Mouse (Mus musculus): ENCODE measurements at regions not wholly inside any gene's neighbourhood (a gene's known extent, or its start where the extent isn't known, plus 50 kb on each side); places are given as distances from the start of the nearest gene placed in this dataset.
"Not testable (repeated sequence)": the region's sequence is repeated elsewhere in the genome, so short reads cannot be mapped to it uniquely, and the experiment has no call there.

DNA sequence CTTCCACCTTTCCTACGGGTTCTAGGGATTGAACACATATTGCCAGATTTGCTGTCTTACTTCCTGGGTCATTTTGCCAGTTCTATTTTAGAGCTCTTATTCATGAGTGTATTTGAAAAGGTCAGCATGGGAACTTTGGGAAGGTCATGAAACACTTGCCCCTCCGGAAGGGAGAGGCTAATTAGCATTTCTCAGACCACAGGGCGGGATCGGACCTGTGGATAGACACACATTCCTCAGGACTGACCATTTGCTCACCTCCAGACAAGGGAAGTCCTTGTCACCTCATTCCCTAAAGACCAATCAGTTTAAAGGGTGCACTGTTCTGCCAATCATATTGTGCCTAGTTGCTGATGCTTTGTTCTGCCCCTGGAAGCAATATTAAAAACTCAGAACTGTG is 146.1 kb upstream of the Arhgap18 start:
- not testable (repeated sequence) for DNase-seq

DNA sequence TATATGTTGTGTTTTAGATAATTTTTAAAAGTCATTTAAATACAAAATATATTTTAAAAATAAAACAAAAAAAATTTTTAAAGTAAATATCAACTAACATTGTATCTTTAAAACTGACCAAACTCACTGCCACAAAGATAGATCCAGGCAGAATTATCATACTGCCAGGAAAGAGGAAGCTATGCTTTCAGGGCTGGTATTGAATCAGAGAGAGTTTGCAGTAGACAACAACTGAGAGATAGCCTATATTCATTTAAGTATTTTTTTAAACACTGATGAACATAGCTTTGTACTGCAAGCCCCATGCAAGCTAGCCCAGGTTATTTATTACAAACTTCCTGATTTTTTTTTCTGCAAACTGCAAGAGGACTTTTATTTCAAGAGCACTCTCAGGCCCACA is 142.0 kb upstream of the Arhgap18 start:
- no peak for DNase-seq

DNA sequence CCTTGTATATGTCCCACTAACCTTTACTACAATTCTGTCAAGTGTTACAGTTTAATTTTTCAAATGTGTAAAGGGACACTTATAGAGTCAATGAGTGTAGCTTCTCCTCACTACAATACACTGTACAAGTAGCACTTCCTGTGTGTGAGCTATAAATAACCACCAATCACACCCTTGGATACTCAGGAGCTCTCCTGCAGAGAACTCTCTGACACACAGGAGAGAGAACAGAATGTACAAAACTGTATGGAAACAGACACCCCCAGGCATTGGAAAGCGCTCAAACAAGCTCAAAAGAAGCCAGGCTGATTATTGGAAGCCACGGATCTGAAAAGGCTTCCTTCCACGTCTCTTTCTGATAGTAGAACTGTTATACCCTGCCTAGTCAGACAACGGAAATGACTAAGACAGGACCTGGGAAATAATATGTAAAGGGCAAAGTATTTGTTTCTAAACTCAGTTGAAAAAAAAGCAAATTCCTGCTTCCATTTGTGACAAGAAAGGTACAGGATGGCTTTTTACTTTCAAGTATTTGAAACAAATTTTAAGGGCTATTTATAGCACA is 122.9 kb upstream of the Arhgap18 start:
- DNase-seq = no peak

DNA sequence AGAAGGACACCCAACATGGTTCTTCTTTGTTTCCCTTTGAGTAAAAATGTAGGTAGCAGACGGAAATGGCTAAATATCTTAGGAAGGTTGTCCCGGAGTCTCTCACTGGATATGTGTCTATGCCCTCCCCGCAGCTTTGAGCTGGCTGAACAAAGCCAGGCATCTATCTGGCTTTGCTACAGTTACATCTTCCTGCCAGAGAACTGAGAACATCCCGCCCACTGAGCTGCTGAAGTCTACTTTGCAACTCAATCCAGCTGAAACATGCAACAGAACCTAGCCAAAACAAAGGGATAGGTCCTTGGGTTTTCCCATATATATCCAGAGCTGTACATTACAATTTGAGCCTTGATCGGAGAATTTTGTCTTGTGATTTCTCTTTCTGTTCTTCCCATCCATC is 121.0 kb upstream of the Arhgap18 start:
- no peak for DNase-seq

DNA sequence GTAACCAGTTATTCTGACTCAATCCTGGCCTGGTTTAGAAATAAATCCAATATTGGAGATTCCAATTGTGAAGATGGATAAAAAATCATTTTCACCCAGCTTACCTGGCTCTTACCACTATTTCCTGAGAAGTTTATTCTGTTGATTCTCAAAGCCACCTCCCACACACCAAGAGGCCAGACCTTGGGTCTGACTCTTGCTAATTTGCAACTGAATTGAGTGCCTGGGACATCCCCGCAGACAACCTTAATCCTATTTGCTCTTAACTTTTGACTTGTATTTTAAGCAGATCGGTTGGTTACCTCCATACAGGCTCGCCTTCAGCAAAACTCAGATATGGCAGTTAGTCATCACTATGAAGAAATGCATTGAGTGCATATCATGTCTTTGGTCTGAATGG is 115.8 kb upstream of the Arhgap18 start:
- no peak for DNase-seq

DNA sequence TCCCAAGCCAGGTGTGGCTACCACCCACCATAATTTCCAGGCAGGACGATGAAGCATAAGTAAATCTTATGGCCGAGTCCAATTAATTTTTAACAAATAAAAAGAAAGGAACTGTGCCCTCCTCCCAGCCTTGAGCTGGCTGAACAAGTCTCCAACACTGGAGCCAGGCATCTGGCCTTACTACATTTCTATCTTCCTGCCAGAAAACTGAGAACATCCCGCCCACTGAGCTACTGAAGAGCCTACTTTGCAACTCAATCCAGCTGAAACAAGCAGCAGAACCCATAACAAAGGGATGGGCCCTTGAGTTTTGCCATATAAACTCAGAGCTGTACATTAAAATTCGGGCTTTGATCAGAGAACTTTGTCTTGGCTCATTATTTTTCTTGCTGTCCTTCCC is 115.2 kb upstream of the Arhgap18 start:
- no peak for DNase-seq

DNA sequence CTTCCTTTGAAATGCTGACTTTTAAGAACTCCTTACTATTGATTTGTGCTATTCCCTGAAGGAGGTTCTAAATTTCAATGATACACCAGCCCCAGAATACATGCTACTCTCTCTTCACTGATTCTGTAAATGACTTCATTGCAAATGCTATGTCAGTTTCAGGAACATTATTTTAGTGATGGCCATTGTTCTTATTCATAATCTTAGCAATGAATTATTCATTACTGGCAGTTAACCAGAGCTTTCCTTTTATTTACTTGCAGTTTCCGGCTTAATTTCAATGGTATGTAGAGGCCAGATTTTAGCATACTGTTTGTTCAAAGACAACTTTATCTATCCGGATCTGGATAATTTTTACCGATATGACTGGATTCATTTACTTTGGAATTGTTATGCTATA is 114.1 kb upstream of the Arhgap18 start:
- no peak for DNase-seq

DNA sequence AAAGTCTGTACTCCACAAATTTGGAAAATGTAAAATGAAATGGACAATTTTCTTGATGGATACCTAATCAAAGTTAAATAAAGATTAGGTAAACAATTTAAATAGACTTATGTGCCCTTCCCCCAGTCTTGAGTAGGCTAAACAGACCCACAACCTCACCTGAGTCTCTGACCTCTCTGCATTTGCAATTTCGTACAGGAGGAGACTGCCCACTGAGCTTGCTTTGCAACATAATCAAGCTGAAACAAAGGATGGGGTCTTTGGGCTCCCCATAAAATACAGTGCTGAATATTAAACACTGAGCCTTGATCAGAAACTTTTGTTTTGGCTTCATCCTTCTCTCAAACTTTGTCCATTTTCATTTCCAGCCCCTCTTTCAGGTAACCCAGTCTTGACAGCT is 100.1 kb upstream of the Arhgap18 start:
- DNase-seq = no peak

DNA sequence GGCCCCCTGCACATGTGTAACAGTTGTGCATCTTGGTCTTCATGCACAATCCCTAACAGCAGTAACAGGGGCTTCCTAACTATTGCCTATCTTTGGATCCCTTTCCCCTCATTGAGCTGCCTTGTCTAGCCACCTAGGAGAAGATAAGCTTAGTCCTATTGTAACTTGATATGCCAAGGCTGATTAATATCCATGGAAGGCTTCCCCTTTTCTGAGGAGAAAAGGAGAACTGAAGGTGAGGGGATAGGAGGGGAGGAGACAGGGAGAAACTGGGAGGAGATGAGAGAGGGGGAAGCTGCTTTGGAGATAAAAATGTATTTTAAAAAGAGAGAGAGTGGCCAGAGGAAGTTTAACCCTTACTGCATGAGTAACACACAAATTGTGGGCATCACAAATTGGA is 89.0 kb upstream of the Arhgap18 start:
- DNase-seq = no peak

DNA sequence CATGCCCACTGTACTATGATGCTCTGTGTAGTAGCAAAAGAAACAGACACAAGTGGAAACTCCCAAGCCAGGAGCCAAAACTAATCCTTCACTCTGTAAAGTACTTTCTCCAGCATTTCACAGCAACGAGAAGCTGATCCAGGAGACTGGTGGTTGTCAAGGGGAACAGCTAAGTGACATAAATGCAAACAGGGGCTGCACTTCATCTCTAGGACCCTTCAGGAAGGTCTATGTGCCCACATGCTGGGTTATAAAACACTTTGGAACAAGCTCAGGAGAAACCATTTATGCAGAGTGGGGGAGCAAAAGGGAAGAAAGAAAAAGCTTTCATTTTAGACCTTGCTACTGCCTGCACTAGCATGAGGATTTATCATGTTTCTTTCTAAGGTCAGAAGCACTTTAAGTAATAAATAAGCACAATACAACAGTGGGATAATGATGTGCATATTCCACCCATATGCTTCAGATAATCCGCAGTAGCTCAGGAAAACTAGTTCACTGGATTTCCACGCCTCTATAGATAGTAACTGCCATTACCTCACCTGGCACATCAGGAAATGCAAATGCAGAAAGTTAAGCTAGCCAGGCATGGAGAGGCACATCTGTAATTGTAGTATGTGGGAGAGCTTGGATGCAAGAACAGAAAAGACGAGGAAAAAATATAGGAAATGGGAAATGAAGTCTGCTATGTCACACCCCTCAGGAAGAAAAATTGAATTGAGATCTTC is 73.6 kb upstream of the Arhgap18 start:
- no peak for DNase-seq

DNA sequence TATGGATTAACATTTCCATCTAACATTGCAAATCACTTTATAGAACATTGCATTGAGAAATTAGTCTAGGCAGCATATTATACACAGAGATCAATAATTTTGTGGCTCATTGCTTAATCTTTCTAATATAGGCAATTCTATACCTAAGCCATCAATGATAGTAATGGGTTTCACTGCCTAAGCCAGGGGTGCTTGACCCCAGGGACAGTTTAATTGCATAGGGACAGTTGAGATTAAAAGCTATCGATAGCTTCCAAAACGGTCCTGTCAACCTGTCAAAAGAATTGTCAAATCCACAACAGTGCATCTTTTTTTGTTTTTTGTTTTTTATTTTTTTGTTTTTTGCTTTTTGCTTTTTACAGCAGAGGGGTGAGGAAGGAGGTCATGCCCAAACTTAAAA is 58.5 kb upstream of the Arhgap18 start:
- DNase-seq = no peak

DNA sequence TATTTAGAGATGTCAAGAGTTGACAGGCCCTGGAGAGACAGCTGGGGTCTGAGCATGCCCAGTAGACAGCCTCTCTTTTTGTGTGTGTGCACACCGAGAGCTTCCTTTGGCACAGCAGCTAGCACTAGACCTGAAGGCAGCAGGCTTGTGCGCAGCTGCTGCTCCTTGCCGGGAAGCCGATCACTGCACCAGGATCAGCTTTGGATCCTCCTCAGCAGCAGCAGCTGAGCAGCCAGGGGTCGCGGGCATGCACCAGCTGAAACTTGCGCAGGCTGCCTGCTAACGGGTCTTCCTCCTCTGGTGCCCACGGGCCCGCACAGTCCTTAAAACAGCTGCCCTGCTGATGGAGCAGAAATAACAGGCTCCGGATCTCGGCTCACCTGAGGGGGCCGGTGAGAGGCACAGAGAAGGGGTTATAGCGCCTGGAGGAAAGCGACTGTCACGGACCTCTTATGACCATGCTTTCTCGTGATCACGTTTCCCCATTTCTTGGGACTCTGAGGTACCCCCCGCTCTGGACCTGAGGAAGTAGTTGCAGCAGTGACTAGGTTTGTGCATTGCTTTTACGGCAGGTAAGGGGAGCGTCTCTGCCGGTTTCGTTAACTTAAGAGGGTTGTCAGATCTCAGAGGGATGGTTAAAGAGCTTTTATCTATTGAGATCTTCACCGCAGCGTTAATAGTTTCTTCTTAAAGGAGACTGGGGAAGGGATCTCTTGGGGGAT is 57.8 kb upstream of the Arhgap18 start:
- peak; percentile 19 for DNase-seq

Data from liver (tissue).